Comparison of ENCODE assay signal across 7 mouse cellular contexts in the genomic region with DNA sequence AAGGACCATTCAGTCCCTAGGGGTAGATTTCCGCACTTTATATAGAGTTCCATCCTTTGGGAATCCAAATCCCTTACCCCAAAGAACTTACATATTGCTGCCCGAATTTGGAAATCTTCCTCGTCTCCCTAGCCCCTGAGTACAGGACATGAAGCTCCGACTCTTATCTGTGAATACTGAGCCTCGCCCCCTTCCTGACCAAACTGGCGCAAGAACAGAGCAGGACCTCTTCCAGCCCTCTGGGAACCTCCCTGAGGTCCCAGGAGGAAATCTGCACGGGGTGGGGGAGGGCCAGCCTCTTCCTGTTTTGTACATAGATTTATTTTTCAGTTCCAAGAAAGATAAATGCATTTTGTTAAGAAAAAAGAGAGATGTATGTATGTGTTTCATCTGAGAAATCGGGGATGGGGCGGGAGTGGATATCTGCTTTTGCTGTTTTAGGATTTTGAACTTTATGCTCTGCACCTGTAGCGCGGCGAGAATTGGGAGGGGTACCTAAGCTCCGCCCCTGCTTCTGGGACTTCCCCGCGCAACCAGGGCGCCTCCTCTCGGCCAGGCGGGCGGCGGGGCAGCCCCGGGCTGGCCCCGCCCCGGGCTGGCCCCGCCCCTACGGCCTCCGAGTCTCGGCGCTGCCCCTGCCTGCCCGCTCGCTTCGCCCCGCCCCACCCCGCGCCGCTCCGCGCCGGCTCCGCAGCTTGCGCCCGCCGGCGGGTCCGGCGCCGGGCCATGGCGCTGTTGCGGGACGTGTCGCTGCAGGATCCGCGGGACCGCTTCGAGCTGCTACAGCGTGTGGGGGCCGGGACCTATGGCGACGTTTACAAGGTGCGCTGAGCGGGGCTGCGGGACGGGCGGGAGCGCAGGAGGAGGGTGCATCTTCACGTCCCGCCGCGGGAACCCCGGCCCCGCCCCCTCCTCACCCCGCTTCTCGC. TPM values are rescaled to one million over a fixed set of nuclear protein-coding genes. Genes with fewer than 3 reads are reported as not detected.
A peak's percentile ranks its signal among the peaks of the same experiment; 100 is the strongest.
DNase-seq lines count a peak whose midpoint lies in the region; ATAC-seq and TF ChIP-seq lines count a peak whose summit lies in the region.

Gene Map4k2, plus strand, starts transcription at position 612 of the 929 bp plus-strand sequence.

- peaks cover 58% of the 10 kb centered on the region for H3K4me1 ChIP-seq in embryonic facial prominence, embryonic 10.5 days
- H3K4me1 ChIP-seq in limb, embryonic 12.5 days (replicated peaks): peaks cover 34% of the 10 kb centered on the region
- peaks cover 41% of the 10 kb centered on the region for H3K4me1 ChIP-seq in midbrain, embryonic 13.5 days (replicated peaks)
- H3K4me1 ChIP-seq in small intestine, adult 2 months (ENCODE audit: control insufficient read depth, insufficient read depth, insufficient read length, low read length): peaks cover 21% of the 10 kb centered on the region

- no peak; the same call in 1 of the 2 replicates for TF ChIP-seq POLR2A in small intestine, adult 2 months (IDR thresholded peaks at IDR 0.05; ENCODE audit: low read depth, low read length)

- no peaks in the 10 kb centered on the region for H3K27me3 ChIP-seq in embryonic facial prominence, embryonic 10.5 days (replicated peaks; ENCODE audit: low read depth, poor library complexity, severe bottlenecking)
- no peaks in the 10 kb centered on the region for H3K27me3 ChIP-seq in limb, embryonic 12.5 days
- no peaks in the 10 kb centered on the region for H3K27me3 ChIP-seq in midbrain, embryonic 13.5 days
- no peaks in the 10 kb centered on the region for H3K27me3 ChIP-seq in small intestine, adult 2 months (ENCODE audit: control insufficient read depth, insufficient read depth, low read length)

- H3K9me3 ChIP-seq in embryonic facial prominence, embryonic 10.5 days: no peaks in the 10 kb centered on the region
- H3K9me3 ChIP-seq in limb, embryonic 12.5 days: no peaks in the 10 kb centered on the region
- no peaks in the 10 kb centered on the region for H3K9me3 ChIP-seq in midbrain, embryonic 13.5 days

- peak within 1 kb of the TSS; percentile 91 for H3K4me2 ChIP-seq in limb, embryonic 12.5 days
- peak within 1 kb of the TSS; percentile 86 for H3K4me2 ChIP-seq in midbrain, embryonic 13.5 days (replicated peaks)

- WGBS in embryonic facial prominence, embryonic 10.5 days: 7% methylated on average over 72 of the region's 72 CpGs
- 9% methylated on average over 68 of the region's 72 CpGs for WGBS in limb, embryonic 12.5 days
- WGBS in midbrain, embryonic 13.5 days: 7% methylated on average over 69 of the region's 72 CpGs
- 2% methylated on average over 72 of the region's 72 CpGs for WGBS in small intestine, adult 2 months

- peak within 1 kb of the TSS; percentile 83 for H3K27ac ChIP-seq in embryonic facial prominence, embryonic 10.5 days (replicated peaks)
- 0 out of 2 replicates have a peak within 1 kb of the TSS, but pooled peaks have one; percentile 29 for H3K27ac ChIP-seq in limb, embryonic 12.5 days
- no peak within 1 kb of the TSS; the same call in 1 of the 2 replicates for H3K27ac ChIP-seq in midbrain, embryonic 13.5 days
- peak within 1 kb of the TSS; percentile 52 for H3K27ac ChIP-seq in small intestine, adult 2 months (ENCODE audit: insufficient read depth, low read depth, low read length)

- H3K4me3 ChIP-seq in embryonic facial prominence, embryonic 10.5 days: peak within 1 kb of the TSS; percentile 79
- peak within 1 kb of the TSS; percentile 69 for H3K4me3 ChIP-seq in limb, embryonic 12.5 days (replicated peaks)
- peak within 1 kb of the TSS; percentile 52 for H3K4me3 ChIP-seq in midbrain, embryonic 13.5 days (replicated peaks)
- H3K4me3 ChIP-seq in small intestine, adult 2 months (ENCODE audit: low read depth, low read length): peak within 1 kb of the TSS; percentile 93

- peaks cover 76% of the 10 kb centered on the region for H3K36me3 ChIP-seq in embryonic facial prominence, embryonic 10.5 days (replicated peaks)
- peaks cover 73% of the 10 kb centered on the region for H3K36me3 ChIP-seq in limb, embryonic 12.5 days
- H3K36me3 ChIP-seq in midbrain, embryonic 13.5 days: peaks cover 77% of the 10 kb centered on the region
- H3K36me3 ChIP-seq in small intestine, adult 2 months (ENCODE audit: control insufficient read depth, insufficient read depth, low read length): peaks cover 24% of the 10 kb centered on the region

- peak; percentile 95 for DNase-seq in adrenal gland, postnatal 14 days
- DNase-seq in embryonic facial prominence, embryonic 10.5 days (ENCODE audit: low spot score): peak; percentile 87
- peak; percentile 89 to 92 for DNase-seq in heart, adult 18-20 months
- DNase-seq in kidney, adult 18-20 months: peak; percentile 89

- TF ChIP-seq CTCF in small intestine, adult 2 months (IDR thresholded peaks at IDR 0.05; ENCODE audit: extremely low read depth, insufficient read length, insufficient replicate concordance, low read depth, low read length): 0 out of 2 replicates have a peak, but pooled peaks have one; percentile 9

- peak; percentile 65; the same call in 1 of the 2 replicates for ATAC-seq in limb, embryonic 12.5 days (ENCODE audit: insufficient number of reproducible peaks, insufficient read depth, low FRiP score, low TSS enrichment, low read depth)
- peak; percentile 62 for ATAC-seq in midbrain, embryonic 13.5 days

- peak within 1 kb of the TSS; percentile 77 for H3K9ac ChIP-seq in limb, embryonic 12.5 days (replicated peaks)
- H3K9ac ChIP-seq in midbrain, embryonic 13.5 days (replicated peaks): peak within 1 kb of the TSS; percentile 77

RNA-seq across cellular contexts. Expression of gene Map4k2, which starts in this region (rescaled TPM):
- total RNA-seq in adrenal gland, postnatal 14 days (2021): 39.6 and 70.3 TPM in 2 replicates
- polyA plus RNA-seq in embryonic facial prominence, embryonic 10.5 days (2016; fragmentation: Nextera tagmentation; extraction: Ambion mirVana): 11.0 and 14.0 TPM in 2 replicates
- 10 to 100 TPM; 30.7 to 43.0 TPM for total RNA-seq in heart, adult 18-20 months (2021)
- 13.5 and 13.6 TPM in 2 replicates for polyA plus RNA-seq in limb, embryonic 12.5 days (2016; fragmentation: Nextera tagmentation; extraction: Ambion mirVana)
- polyA plus RNA-seq in midbrain, embryonic 13.5 days (2015; fragmentation: Nextera tagmentation; extraction: Ambion mirVana): 13.6 and 17.1 TPM in 2 replicates
- 41.0 and 77.3 TPM in 2 replicates for polyA plus RNA-seq in small intestine, adult 2 months (2012; rRNA removed)
